Mouse (Mus musculus) forebrain, embryonic 16.5 days (tissue): ENCODE measurements around the gene Rtbdn. TPM values are rescaled to one million over a fixed set of nuclear protein-coding genes. Genes with fewer than 3 reads are reported as not detected.

Experiments used
- ATAC-seq: fragments of 200-750 bp; cut with Nextera tagmentation; 2 replicates; pipeline ENCODE4 v1.8.0; 2017; ENCODE audit warnings: mild to moderate bottlenecking, moderate library complexity
- H3K27ac ChIP-seq: fragments of 300-500 bp; sonication (generic); 2 replicates; pipeline ENCODE4 v1.5.1; 2014; ENCODE audit warnings: low read length, control low read depth
- H3K27me3 ChIP-seq: fragments of 300-500 bp; sonication (generic); replicated peaks from 2 replicates; pipeline ENCODE4 v1.6.1; 2014; ENCODE audit warnings: low read length; ENCODE audit not compliant: control insufficient read depth, insufficient read depth
- H3K36me3 ChIP-seq: fragments of 300-500 bp; sonication (generic); 2 replicates; pipeline ENCODE4 v1.6.1; 2014; ENCODE audit not compliant: control insufficient read depth, insufficient read depth
- H3K4me1 ChIP-seq: fragments of 300-500 bp; sonication (generic); replicated peaks from 2 replicates; pipeline ENCODE4 v1.6.1; 2014; ENCODE audit warnings: low read length; ENCODE audit not compliant: control insufficient read depth, insufficient read depth
- H3K4me2 ChIP-seq: fragments of 300-500 bp; sonication (generic); 2 replicates; pipeline ENCODE4 v1.6.1; 2014; ENCODE audit warnings: mild to moderate bottlenecking, low read length, control low read depth
- H3K4me3 ChIP-seq: fragments of 300-500 bp; sonication (generic); replicated peaks from 2 replicates; pipeline ENCODE4 v1.5.1; 2014; ENCODE audit warnings: mild to moderate bottlenecking, low read length, control low read depth
- H3K9ac ChIP-seq: fragments of 300-500 bp; sonication (generic); replicated peaks from 2 replicates; pipeline ENCODE4 v1.6.1; 2014; ENCODE audit warnings: low read depth, low read length, control low read depth
- H3K9me3 ChIP-seq: fragments of 300-500 bp; sonication (generic); 2 replicates; pipeline ENCODE4 v1.6.1; 2016; ENCODE audit warnings: low read length; ENCODE audit not compliant: control insufficient read depth
- WGBS: fragments of 180-500 bp; shearing (Covaris S2); extraction: QIAGEN DNeasy Blood & Tissue Kit; methylation state at CpG from one replicate; pipeline ENCODE4 v1.1.7; 2014; 5-methylcytosine and 5-hydroxymethylcytosine counted together
- polyA plus RNA-seq: library from polyadenylated mRNA; unstranded; fragments of >200 nt; fragmentation: Nextera tagmentation; extraction: Ambion mirVana; gene quantifications from 2 replicates; pipeline ENCODE4 v1.2.1, GENCODE M21; 2015

The Rtbdn gene
- polyA plus RNA-seq, 1 experiment from 2014 or later = 2.4 TPM

GRCm38 (mm10) chr8:84915269-84915668, 31.5 kb upstream of the Rtbdn start:
- 87% methylated on average over 8 of the region's 8 CpGs for WGBS
- Histone ChIP-seq H3K4me2 (no peak overlapping the region), H3K9me3 (no peaks in the 10 kb centered on the region), H3K4me3 (no peak overlapping the region), H3K27me3 (0 out of 2 replicates have a peak, but pooled peaks cover 2% of the 10 kb centered on the region), H3K27ac (no peak overlapping the region), H3K36me3 (peaks cover 54% of the 10 kb centered on the region), H3K4me1 (peaks cover 8% of the 10 kb centered on the region), H3K9ac (no peak overlapping the region)
- no peak for ATAC-seq

GRCm38 (mm10) chr8:84917781-84918180, 29.0 kb upstream of the Rtbdn start:
- Histone ChIP-seq H3K36me3 (peaks cover 63% of the 10 kb centered on the region), H3K9ac (no peak overlapping the region), H3K9me3 (no peaks in the 10 kb centered on the region), H3K27me3 (0 out of 2 replicates have a peak, but pooled peaks cover 2% of the 10 kb centered on the region), H3K4me3 (no peak overlapping the region), H3K4me1 (peaks cover 6% of the 10 kb centered on the region), H3K4me2 (no peak overlapping the region), H3K27ac (no peak overlapping the region)
- 26% methylated on average over 20 of the region's 20 CpGs for WGBS
- ATAC-seq = no peak

- H3K4me3 ChIP-seq = no peak overlapping the region
- peaks cover 58% of the 10 kb centered on the region for H3K36me3 ChIP-seq
- no peak for ATAC-seq
- H3K9ac ChIP-seq = no peak overlapping the region
- 0 out of 2 replicates have a peak, but pooled peaks cover 2% of the 10 kb centered on the region for H3K27me3 ChIP-seq
- H3K27ac ChIP-seq = no peak overlapping the region
- 96% methylated on average over 15 of the region's 15 CpGs for WGBS
- no peaks in the 10 kb centered on the region for H3K9me3 ChIP-seq
- no peaks in the 10 kb centered on the region; the same call in 1 of the 2 replicates for H3K4me1 ChIP-seq
- no peak overlapping the region for H3K4me2 ChIP-seq
Measured at GRCm38 (mm10) chr8:84918646-84919045, 28.1 kb upstream of the Rtbdn start.

GRCm38 (mm10) chr8:84921596-84921995, 25.2 kb upstream of the Rtbdn start:
- no peaks in the 10 kb centered on the region for H3K9me3 ChIP-seq
- no peaks in the 10 kb centered on the region for H3K4me1 ChIP-seq
- no peaks in the 10 kb centered on the region for H3K27me3 ChIP-seq
- ATAC-seq = no peak
- H3K4me3 ChIP-seq = no peak overlapping the region
- no peak overlapping the region for H3K9ac ChIP-seq
- H3K27ac ChIP-seq = no peak overlapping the region
- H3K36me3 ChIP-seq = peaks cover 47% of the 10 kb centered on the region
- WGBS = 88% methylated on average over 2 of the region's 2 CpGs
- H3K4me2 ChIP-seq = no peak overlapping the region

- H3K4me1 ChIP-seq = peaks cover 9% of the 10 kb centered on the region
- no peaks in the 10 kb centered on the region for H3K27me3 ChIP-seq
- WGBS = 76% methylated on average over 7 of the region's 7 CpGs
- no peak for ATAC-seq
- peaks cover 33% of the 10 kb centered on the region for H3K36me3 ChIP-seq
- H3K9me3 ChIP-seq = no peaks in the 10 kb centered on the region
- no peak overlapping the region for H3K4me3 ChIP-seq
- no peak overlapping the region for H3K27ac ChIP-seq
- H3K9ac ChIP-seq = no peak overlapping the region
- no peak overlapping the region for H3K4me2 ChIP-seq
Measured at GRCm38 (mm10) chr8:84925557-84925956, 21.2 kb upstream of the Rtbdn start.

GRCm38 (mm10) chr8:84927513-84927912, 19.3 kb upstream of the Rtbdn start:
- Histone ChIP-seq H3K4me3 (no peak overlapping the region), H3K27ac (no peak overlapping the region), H3K9ac (no peak overlapping the region), H3K4me1 (peaks cover 9% of the 10 kb centered on the region), H3K4me2 (no peak overlapping the region), H3K9me3 (no peaks in the 10 kb centered on the region), H3K36me3 (peaks cover 15% of the 10 kb centered on the region), H3K27me3 (no peaks in the 10 kb centered on the region)
- WGBS = 97% methylated on average over 1 of the region's 1 CpGs
- no peak for ATAC-seq

- H3K9ac ChIP-seq = peak overlapping the region; percentile 30; the same call in 1 of the 2 replicates
- H3K27ac ChIP-seq = no peak overlapping the region
- no peaks in the 10 kb centered on the region for H3K9me3 ChIP-seq
- peak overlapping the region; percentile 55 for H3K4me2 ChIP-seq
- ATAC-seq = peak; percentile 76
- WGBS = 2% methylated on average over 51 of the region's 52 CpGs
- no peaks in the 10 kb centered on the region for H3K27me3 ChIP-seq
- H3K4me3 ChIP-seq = peak overlapping the region; percentile 35
- peaks cover 11% of the 10 kb centered on the region for H3K4me1 ChIP-seq
- peaks cover 13% of the 10 kb centered on the region for H3K36me3 ChIP-seq
Measured at GRCm38 (mm10) chr8:84928456-84929306, 18.1 kb upstream of the Rtbdn start.

GRCm38 (mm10) chr8:84930582-84930981, 16.2 kb upstream of the Rtbdn start:
- H3K4me1 ChIP-seq = peaks cover 30% of the 10 kb centered on the region
- H3K4me2 ChIP-seq = no peak overlapping the region
- peaks cover 3% of the 10 kb centered on the region for H3K36me3 ChIP-seq
- ATAC-seq = no peak
- H3K27ac ChIP-seq = no peak overlapping the region
- H3K9me3 ChIP-seq = no peaks in the 10 kb centered on the region
- no peaks in the 10 kb centered on the region for H3K27me3 ChIP-seq
- H3K4me3 ChIP-seq = no peak overlapping the region
- H3K9ac ChIP-seq = no peak overlapping the region
- WGBS = 95% methylated on average over 13 of the region's 13 CpGs

GRCm38 (mm10) chr8:84933767-84934559, 12.8 kb upstream of the Rtbdn start:
- peaks cover 35% of the 10 kb centered on the region for H3K4me1 ChIP-seq
- no peak overlapping the region for H3K27ac ChIP-seq
- ATAC-seq = no peak
- H3K4me3 ChIP-seq = peak overlapping the region; percentile 83
- no peaks in the 10 kb centered on the region for H3K27me3 ChIP-seq
- H3K9me3 ChIP-seq = no peaks in the 10 kb centered on the region
- no peak overlapping the region for H3K9ac ChIP-seq
- WGBS = 87% methylated on average over 16 of the region's 16 CpGs
- no peaks in the 10 kb centered on the region for H3K36me3 ChIP-seq
- peak overlapping the region; percentile 85 for H3K4me2 ChIP-seq
